Mouse (Mus musculus) lung, adult 2 months (tissue): Measurements from ENCODE around the gene Tnfsf18.

ENCODE experiments used
- CTCF ChIP-seq: fragments of 200-500 bp; IDR thresholded peaks from 2 replicates; pipeline ENCODE4 v1.5.1; 2011; ENCODE audit warnings: mild to moderate bottlenecking, low read length, control low read depth; ENCODE audit not compliant: insufficient read depth
- POLR2A ChIP-seq: fragments of 200-500 bp; IDR thresholded peaks from 2 replicates; pipeline ENCODE4 v1.6.1; 2011; ENCODE audit warnings: low read depth, mild to moderate bottlenecking, control low read depth, low read length, borderline replicate concordance; ENCODE audit errors: extremely low read depth

DNA sequence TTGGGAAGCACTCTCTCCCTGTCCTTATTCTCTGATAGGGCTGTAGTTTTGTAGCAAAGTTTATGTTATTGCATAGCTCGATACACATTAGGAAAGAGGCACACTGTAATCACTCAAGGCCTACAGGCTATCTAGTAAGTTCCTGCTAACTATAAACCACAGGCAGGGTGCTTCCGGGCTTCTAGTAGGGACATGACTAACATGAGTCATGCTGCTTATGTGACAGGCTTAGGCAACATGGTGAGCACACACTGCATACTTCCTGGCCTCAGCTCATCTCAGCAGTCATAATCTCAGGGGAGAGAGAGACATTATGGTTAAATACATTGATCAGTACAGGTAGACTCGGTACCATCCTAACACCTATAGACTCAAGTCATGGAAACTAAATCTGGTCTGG is 12.2 kb upstream of the Tnfsf18 start:
- no peak for TF ChIP-seq CTCF
- no peak for TF ChIP-seq POLR2A
